Mouse (Mus musculus): ENCODE data around the gene Lrriq1.

Lrriq1 gene

DNA sequence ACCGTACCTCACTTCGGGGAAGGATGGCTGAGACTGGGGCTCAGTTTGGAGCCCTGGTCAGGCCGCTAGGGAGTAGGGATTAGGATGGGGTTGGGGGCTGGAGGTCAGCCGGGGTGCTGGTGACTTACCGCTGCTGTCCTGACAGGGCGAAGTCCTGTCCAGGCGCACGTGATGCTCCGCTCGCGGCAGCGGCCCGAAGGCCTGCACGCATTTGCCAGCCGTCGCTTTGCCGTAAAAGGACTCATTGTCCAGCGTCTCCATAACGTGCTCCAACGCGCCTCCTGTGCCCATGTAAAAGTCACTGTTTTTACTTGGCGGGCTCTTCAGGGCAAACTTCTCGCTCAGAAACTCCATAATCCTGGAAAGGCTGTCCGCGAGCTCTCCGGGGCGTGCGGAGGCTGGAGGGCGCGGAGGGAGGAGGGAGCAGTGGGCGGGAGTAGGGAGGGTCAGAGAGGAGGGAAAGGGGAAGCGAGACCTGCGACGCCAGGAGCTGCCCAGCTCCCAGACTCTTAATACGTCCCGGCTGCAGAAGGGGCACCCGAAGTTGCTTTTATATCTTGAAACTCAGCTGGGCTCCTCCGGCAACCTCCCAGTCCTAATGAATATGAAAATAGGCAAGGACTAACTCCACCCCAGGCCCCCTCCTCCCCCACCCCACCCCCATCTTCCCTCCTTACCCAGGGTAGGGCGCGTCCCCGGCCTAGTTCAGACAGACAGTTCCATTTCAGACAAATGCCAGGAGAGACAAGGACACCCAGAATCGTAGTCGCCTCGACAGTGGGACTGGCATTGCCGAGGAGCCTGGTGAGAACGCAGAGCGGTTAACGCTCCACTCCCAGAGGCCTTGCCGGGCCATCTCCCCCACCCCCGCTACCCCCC lies 207.6 kb downstream of the Lrriq1 start:
- peak; percentile 80 for DNase-seq (ENCODE audit: low spot score)

DNA sequence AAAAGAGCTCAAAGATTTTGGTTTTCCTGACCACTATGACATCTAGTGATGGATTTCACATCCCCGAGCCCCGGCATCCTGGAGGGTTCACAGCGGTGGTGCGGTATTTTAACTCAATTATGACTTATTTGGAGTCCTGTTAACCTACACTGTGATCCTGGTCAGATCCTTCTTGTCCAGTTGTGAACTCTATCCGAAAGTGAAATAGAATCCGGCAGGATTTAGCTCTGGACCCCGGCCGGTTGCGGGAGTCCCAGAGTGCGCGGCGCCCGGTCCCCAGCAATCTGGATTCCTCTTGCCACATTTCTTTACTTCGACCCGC lies 208.2 kb downstream of the Lrriq1 start:
- peak; percentile 66 for DNase-seq (ENCODE audit: low spot score)

DNA sequence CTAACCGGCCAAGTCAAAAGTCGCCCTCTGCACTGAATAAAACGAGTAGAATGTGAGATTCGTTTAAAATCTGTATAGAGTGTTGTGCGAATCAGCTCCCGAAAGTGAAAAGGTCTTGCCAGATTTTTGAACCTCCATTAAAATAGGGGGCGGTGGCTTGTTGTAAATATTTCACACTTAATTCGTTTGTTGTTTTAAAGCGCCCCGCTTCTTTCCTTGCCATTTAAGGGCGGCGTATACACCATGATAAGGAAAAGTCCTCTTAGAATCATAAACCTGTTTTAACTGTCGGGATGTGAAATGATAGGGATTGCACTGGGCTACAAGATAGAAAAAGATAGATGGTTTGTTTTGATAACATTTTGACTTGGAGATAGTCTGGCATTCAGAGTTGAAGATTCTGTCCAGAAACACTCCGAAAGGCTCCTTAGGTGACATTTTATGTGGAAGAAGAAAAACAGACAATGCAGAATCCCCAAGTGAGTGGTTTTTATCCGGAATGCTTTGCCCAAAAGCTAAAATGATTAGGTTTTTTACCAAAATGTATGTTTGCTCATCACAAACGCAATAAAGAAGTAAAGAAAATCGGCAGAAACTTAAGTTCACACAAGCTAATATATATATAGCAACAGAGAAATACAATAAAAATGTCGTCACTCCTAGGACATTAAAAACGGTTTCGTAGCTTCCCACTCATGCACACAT lies 208.7 kb downstream of the Lrriq1 start:
- DNase-seq (ENCODE audit: low spot score), result peak; percentile 68

DNA sequence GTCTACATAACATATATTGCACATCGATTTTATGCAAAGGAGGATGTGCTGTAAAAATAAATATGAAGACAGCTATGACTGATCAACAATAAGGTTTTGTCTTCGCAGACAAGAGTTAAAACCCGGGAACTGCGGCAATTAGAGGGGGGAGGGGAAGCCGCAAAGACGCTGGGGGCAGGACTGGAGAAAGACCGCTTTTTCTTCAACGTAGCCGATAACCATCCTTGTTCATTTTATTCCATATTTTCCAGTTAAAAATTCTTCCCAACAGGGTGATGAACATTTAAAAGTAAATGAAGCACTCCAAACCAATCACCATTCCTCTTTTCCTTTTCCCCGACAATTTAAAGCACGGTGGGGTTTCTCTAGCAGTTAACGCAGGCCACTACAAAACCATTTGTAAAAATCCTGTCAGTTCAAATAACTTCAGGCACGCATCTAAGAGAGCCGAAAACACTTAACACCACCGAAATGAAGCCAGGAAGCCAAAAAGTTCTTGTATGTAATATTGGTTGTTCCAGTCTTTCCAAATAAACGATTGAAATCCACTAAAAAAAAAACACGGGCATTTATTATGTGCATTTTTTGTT lies 209.4 kb downstream of the Lrriq1 start:
- DNase-seq (ENCODE audit: low spot score), result peak; percentile 76

DNA sequence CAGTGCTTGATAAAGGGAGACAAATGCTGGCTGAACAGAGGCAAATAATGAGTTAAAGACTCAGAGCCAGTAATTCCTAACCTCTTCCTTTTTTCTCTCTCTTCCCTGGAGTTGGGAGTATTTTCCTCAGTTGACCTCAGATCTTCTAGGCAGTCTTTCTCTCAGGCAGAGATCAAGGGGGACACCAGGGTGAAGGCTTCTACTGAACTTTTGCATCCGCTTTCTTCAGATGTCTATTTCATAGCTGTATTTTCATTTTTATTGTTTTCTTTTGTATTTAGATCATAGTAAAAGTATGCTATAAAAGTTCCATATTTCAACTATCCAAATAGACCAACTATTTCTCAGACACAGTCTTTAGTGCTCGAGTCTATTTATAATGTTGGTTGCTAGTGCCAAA lies 233.6 kb downstream of the Lrriq1 start:
- DNase-seq (ENCODE audit: low spot score), result no peak

DNA sequence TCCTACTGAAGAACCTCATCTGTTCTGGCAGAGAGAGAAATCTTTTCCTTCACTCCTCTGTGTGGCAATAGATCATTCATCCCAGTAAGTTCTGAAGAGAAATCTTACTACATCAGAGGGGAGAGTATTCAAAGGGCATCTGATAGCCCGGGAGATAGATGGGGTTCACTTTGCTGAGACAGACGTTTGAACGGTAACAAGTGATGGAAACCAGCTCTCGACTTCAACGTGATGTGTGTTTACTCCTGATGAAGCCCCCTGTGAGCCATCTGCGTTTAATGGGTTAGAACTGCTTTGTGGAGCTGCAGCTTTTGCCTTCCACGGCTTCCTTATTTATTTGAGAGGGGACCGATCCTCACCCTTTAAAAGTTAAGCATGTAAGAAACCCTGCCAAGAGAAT lies 235.2 kb downstream of the Lrriq1 start:
- peak; percentile 54 for DNase-seq (ENCODE audit: low spot score)

DNA sequence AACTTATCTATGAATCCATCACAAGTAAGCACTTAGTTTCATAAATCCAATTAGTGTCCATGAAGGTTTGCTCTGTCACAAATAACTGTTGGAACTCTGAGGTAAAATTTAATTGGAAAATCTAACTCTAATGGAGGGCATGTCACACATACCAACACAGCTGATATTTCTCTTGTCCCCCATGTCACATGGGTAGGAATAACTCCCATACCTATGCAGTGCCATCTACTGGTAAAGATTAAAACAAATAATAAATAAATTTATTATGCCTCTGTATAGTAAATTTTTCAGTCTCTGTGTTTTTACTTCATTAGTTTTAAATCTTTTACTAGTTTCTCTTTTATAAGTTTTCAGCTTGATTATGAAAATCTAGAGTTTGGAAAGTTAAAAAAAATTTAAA lies 236.5 kb downstream of the Lrriq1 start:
- DNase-seq (ENCODE audit: low spot score), result no peak

Measured in embryo, embryonic 10.5 days (tissue).